Mouse (Mus musculus) left cerebral cortex, adult 9 months (tissue): Measurements from ENCODE around the gene Gm26602.
"Not testable (repeated sequence)": the region's sequence is repeated elsewhere in the genome, so short reads cannot be mapped to it uniquely, and the experiment has no call there.

Source experiments
- DNase-seq, 2 experiments: peaks; one replicate each; pipeline ENCODE4 v3.0.0; 2022; ENCODE audit warnings: low spot score in 2 of 2

Gm26602 gene

DNA sequence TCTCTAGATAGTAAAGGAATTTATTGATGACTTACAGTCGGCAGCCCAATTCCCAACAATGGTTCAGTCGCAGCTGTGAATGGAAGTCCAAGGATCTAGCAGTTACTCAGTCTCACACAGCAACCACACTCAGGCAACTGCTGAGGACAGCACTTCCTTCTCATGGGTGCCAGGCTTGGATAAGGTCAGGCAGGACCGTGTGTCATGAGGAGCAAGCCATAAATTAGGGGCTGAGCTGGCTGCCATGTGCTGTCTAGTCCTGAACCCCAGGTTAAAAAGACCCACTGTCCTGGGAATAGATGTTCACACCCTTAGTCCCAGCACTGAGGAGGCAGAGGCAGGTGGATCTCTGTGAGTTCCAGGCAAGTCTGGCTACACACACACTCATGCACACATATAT, 25.7 kb upstream of the Gm26602 start:
- DNase-seq: not testable (repeated sequence)

GRCm38 (mm10) chr10:79886054-79886453, 24.6 kb upstream of the Gm26602 start, which contains the start of gene Elane:
Elane (plus strand) TSS chr10:79886247.
- no peak for DNase-seq

DNA sequence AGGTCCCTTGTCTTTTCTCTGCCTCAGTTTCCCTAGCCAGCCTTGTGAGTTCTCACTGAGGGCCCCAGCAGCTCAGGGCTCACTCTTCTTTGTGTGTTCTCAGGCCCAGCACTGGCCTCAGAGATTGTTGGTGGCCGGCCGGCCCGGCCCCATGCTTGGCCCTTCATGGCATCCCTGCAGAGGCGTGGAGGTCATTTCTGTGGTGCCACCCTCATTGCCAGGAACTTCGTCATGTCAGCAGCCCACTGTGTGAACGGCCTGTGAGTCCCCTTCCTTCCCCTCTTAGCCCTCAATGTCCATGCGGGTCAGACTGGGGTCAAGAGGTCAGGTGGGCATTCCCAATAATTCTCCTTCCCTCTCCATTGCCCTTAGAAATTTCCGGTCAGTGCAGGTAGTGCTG, 24.0 kb upstream of the Gm26602 start:
- DNase-seq: no peak

DNA sequence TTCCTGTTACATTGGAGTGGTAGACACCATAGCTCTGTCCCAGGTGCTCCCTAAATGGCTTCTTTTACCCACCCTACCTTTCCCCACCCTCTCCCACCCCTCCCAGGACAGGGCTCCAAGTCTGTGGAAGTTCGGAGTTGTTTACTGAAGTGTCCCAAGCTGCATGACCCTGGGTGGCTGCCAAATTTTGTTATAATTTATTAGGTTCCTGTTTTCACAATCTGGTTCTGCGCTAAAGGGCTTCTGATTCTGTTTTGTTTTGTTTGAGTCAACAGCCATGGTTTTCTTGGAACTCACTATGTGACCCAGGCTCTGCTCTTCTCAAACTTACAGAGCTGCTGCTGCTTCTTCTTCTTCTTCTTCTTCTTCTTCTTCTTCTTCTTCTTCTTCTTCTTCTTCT, 21.3 kb upstream of the Gm26602 start:
- no peak for DNase-seq

GRCm38 (mm10) chr10:79890670-79891069, 20.0 kb upstream of the Gm26602 start, which contains the start of gene Cfd:
Cfd (plus strand) TSS chr10:79890853.
- DNase-seq: no peak

DNA sequence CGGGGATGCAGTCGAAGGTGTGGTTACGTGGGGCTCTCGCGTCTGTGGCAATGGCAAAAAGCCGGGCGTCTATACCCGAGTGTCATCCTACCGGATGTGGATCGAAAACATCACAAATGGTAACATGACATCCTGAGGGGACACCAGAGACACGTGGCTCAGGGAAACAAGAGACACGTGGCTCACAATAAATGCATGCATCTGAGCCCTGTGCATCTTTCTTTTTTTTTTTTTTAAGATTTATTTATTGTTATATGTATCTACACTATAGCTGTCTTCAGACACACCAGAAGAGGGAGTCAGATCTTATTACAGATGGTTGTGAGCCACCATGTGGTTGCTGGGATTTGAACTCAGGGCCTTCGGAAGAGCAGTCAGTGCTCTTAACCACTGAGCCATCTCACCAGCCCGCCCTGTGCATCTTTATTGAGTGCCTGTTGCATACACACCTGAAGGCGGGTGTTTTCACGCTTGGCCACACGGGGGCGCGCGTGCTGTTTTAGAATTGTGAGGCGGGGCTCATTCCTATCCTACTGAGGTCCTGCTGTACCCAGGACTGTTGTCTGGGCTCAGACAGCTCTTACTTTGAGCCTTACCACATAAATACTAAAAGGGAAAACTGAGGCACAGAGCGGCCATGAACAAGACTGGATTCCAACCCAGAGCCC, 18.1 kb upstream of the Gm26602 start:
- peak in 1 of 2 experiments; percentile 74 for DNase-seq

DNA sequence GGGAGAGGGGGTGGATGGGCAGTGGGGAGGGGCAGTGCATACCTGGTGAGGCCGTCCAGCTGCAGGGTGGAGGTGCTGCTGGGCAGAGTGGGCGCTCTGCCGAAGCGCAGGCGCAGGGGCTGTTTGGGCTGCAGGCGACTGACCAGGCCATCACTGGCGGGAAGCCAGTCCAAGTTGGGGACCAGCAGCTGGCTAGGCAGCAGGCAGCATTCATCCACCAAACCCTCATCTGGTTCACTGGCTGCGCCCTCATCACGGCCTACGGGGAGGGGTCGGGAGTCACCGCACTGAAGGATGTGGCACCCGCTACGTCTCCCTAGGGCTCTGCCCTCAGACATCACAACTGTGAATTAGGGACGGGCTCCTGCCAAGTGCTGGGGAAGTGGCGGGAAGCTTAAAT, 14.3 kb upstream of the Gm26602 start:
- no peak for DNase-seq

DNA sequence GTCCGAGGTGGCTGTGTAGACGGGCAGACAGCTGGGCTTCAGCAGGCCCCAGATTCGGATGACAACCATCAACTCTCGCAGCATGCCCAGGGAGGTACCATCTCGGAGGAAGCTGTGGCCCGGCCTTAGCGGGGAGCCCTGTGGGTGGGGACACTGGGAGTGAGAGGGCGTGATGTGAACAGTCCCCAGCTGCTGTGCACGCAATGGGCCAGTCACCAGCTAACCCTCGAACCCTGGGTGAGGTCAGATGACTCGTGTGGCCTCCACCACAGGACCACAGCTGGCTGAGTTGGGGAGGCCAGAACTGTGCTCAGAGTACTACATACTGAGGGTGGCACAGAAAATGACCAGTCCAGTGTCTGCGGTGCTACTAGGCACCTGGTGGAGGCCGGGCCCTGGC, 13.8 kb upstream of the Gm26602 start:
- DNase-seq: no peak

DNA sequence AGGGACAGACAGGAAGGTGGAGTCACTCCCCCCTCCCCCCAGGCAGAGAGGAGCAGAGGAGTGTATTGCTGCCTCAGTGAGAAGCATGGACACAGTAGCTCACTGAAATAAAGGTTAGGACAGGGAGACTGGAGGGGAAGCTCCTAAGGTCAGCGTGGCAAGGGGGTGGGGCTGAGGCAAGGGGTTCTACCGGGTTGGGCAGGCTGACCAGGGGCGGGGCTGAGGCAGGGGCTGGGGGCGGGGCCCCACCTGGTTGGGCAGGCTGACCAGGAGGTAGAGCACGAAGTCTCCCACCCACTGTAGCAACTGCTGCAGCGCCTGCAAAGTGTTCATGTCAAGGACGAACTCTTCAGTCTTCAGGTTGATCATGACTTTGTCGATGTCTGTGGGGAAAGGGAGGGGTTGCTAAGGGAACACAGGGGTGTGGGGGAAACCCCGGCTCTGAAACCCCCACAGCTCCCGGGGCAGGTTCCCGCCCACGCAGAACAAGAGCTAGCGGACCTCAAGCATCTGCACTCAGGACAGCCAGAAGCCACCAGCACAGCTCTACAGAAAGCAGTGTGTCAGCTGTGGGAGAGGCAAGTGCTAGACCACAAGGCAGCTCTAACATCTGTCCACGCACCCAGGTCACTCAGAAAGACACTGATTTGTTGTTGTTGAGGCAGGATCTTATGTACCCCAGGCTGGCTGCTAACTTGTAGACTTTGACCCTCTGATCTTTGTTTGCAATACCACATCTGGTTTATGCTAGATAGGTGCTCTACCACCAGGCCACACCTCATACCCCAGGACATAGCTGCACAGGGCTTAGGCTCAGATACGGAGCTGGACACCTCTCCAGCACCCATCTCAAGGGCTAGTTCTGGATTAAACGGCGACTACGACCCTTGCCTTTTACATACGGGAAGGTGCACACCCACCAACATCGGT, 13.1 kb upstream of the Gm26602 start:
- no peak for DNase-seq

DNA sequence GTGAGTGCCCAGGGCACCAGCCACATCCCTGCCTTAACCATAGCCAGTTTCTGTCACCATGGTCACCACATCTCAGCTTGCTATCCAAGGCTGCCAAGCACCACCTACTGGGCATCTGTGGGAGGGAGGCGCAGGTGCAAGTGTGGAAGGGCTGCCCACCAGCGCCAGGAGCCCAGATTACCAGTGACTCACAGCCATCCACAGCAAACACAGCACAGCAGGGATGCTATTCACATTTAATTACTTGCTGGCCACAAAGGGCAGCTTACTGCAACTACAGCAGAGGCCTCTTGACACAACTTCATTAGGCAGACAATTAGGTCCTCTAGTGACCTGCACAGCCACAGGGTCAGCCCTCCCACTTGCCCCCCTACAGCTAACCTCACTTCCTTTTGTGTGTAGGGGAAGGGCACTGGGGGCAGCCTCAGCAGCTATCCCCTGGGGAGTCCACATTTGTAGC, 9.7 kb upstream of the Gm26602 start:
- peak; percentile 79 to 92 for DNase-seq

DNA sequence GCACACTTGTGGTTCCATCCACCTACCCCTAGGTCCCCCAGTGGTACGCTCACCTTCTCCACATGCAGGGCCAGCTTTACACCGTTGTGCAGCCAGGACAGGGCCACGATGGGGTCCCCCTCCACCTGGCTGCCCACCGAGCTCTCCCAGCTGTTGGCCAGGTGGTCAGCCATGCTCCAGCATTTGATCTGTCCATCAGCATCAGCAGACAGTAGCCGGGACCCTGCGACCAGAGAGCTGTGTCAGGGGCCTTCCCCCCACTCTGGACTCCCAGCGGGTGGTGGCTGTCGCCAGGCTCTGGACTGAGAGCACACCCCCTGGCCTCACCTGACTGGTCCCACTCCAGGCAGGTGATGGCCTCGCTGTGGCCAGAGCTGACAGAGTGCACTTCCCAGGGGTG, 3.9 kb upstream of the Gm26602 start:
- DNase-seq: no peak

GRCm38 (mm10) chr10:79907415-79907814, 3.2 kb upstream of the Gm26602 start:
- no peak for DNase-seq

DNA sequence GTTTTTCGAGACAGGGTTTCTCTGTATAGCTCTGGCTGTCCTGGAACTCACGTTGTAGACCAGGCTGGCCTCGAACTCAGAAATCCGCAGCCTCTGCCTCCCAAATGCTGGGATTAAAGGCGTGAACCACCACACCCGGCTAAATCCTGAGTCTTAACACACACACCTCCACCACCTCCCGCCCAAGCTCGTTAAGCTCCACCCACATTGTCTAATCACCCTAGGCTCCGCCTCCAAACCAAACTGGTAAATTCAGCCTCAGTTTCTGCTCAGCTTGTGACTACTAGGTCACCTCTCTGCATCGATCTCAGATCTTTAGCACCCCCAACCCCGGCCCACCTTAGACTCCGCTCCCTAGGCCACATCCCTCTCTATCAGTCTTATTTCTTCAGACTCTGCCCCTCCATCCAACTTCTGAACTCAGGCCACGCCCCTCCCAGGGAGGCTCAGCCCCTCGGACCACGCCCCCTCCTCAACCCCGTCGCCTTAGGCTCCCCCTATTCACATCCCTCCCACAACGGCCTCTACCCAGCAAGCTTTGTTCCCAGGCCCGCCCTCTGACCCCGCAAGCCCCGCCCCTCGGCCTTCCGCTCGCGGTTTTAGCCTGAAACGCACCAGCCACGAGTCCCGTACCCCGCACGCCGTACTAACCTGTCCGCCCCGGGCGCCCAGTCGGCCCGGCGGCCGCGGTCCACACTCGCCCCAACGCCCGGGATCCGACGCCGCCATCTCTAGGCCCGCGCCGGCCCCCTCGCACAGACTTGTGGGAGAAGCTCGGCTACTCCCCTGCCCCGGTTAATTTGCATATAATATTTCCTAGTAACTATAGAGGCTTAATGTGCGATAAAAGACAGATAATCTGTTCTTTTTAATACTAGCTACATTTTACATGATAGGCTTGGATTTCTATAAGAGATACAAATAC, 2.2 kb upstream of the Gm26602 start, which contains the start of gene Med16:
Med16 (minus strand) TSS at position 757 of the 925 bp plus-strand sequence.
- peak; percentile 94 to 95 for DNase-seq

GRCm38 (mm10) chr10:79909092-79909922, 1.3 kb upstream of the Gm26602 start:
- peak; percentile 75 to 76 for DNase-seq

DNA sequence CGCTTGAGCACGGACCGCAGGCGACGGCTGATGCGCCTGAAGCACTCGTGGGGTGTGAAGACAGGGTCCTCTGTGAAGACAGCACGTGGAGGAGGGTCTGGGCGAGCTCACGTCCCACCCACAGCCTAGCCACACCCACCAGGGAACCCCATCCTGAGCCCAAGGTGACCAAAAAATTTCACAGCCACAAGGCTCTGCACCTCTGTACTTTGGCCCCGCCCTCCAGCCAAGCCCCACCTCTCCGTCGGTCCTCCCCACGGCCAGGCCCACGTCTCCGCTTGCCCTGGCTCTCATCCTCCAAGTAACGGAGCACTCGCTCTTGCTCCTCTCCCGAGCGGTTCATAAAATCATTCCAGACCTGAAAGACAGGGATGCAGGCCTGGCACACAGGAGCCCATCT, 1.8 kb downstream of the Gm26602 start:
- DNase-seq: no peak

DNA sequence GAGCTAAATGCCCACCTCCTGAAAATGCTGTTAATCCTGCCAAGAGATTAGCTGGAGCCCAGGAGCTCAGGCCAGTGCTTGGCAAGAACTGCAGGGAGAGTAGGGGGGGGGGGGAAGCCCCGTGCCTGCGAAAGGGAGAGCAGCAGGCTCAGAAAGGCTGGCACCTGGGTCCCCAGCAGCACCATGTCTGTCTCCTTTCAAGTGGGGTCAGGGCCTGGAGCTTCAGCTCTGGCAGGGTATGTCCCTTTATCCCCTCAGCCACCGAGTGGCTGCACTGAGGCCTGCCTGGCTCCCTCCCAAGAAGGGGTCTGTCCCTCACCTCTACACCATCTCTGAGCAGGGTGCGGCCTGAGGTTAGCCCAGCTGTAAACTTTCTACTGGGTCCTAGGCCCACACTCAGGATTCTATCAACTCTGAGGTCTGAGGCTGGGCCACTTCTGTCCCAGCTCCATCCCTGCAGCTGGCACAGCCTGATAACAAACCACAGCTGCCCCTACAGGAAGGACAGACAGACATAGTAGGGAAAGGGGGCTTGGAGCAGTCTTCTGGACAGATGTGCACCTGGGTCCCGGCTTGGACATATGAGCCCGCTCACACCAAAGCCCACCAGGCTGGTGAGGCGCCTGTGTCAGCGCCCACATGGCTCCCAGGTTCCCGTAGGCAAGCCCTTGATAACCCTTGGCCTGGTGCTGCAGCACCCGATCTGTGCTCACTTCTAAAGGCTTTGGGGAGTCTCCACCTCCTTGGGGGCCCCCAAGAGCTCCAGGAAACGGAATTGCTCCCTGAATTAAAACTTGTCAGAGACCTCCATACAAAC, 3.7 kb downstream of the Gm26602 start:
- no peak for DNase-seq

GRCm38 (mm10) chr10:79914948-79915596, 4.4 kb downstream of the Gm26602 start:
- DNase-seq: no peak

DNA sequence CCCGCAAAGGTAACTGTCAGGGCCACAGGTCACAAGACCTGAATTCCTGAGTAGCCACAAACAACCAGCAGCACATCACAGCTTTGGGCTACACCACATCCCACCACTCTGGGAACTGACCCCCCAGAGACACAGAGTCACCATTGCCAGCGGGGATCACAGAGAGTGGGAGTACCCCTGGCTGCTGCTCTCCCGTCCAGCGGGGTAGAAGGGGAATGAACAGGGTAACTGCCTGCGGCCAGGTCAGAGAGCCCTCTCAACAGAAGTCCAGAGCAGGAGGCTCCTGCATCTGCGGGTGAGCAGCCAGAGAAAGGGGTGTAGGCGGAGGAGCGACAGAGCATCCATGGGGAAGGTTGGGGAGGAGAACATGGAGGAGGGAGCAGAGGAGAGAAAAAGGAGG, 5.4 kb downstream of the Gm26602 start:
- no peak for DNase-seq

DNA sequence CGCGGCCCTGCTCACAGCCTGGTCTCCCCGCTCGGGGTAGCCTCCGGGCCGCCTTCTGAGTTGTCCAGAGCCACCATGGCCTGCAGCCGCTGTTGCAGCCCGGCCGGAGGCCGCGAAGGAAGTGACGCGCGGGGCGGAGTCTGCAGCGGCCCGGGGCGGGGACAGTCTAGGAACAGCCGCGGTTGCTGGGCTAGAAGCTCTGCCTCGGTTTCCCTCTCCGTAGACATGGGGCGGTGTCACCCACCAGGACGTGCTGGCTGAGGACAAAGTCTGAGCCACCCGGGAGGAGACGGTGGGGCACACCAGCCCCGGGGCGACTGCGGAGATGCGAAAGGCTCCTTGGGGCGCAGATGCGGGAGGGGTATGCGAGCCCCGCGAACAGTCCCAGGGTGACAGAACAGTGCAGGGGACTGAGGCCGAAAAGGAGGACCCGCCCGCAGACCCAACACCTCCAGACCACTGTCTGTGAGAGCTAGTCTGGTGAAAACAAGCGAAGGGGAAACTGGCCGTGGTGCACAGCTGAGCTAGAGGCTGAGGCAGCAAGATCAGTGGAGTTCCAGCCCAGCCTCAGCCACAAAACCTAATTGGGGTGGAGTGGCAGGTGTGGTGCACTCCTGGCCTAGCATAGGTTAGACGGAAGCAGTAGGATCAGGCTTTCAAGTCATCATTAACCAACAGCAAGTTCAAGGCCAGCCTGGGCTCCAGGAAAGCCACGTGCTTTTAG, 6.3 kb downstream of the Gm26602 start, which contains the start of gene Kiss1r:
Kiss1r (plus strand) TSS at position 164 of the 724 bp plus-strand sequence.
- DNase-seq: peak in 1 of 2 experiments; percentile 76
